Mouse (Mus musculus): ENCODE results near the gene Maip1. TPM values are rescaled to one million over a fixed set of nuclear protein-coding genes. Genes with fewer than 3 reads are reported as not detected.

Gene Maip1
- polyA plus RNA-seq, 1 experiment = 6.9 TPM

GRCm38 (mm10) chr1:57436408-57436807 lies 30.3 kb downstream of the Maip1 start:
- H3K36me3 ChIP-seq (ENCODE audit: control insufficient read depth, insufficient read depth) = no peaks in the 10 kb centered on the region
- H3K4me2 ChIP-seq (ENCODE audit: low read depth) = peak overlapping the region; percentile 90
- TF ChIP-seq SRF (IDR thresholded peaks at IDR 0.05; ENCODE audit: control insufficient read depth, insufficient read length, low read depth) = no peak
- TF ChIP-seq USF1 (IDR thresholded peaks at IDR 0.05; ENCODE audit: low read depth) = peak; percentile 93
- no peak for TF ChIP-seq MYOD1 (IDR thresholded peaks at IDR 0.05; ENCODE audit: control insufficient read depth in 1 of 3, insufficient read length in 2 of 3, low read depth in 2 of 3)
- H3K27me3 ChIP-seq (ENCODE audit: control insufficient read depth, insufficient read depth, insufficient read length) = no peaks in the 10 kb centered on the region
- no peaks in the 10 kb centered on the region for H3K79me2 ChIP-seq (ENCODE audit: control insufficient read depth, insufficient read depth)
- H3K4me3 ChIP-seq = peak overlapping the region; percentile 10
- H3ac ChIP-seq (ENCODE audit: control insufficient read depth, insufficient read length) = no peak overlapping the region

- H3ac ChIP-seq (ENCODE audit: control insufficient read depth, insufficient read length) = no peak overlapping the region
- peak overlapping the region; percentile 90 for H3K4me2 ChIP-seq (ENCODE audit: low read depth)
- no peaks in the 10 kb centered on the region for H3K79me2 ChIP-seq (ENCODE audit: control insufficient read depth, insufficient read depth)
- peak overlapping the region; percentile 10 for H3K4me3 ChIP-seq
- no peaks in the 10 kb centered on the region for H3K36me3 ChIP-seq (ENCODE audit: control insufficient read depth, insufficient read depth)
- TF ChIP-seq MAX (IDR thresholded peaks at IDR 0.05; ENCODE audit: low read depth) = no peak
- TF ChIP-seq TCF3 (IDR thresholded peaks at IDR 0.05; ENCODE audit: insufficient read length, low read depth) = peak; percentile 10
- no peak for TF ChIP-seq E2F4 (IDR thresholded peaks at IDR 0.05; ENCODE audit: insufficient read depth)
- no peak for TF ChIP-seq POLR2A (IDR thresholded peaks at IDR 0.05; ENCODE audit: insufficient read length, low read depth)
- peak in 2 of 3 experiments; percentile 41 to 78 for TF ChIP-seq MYOG (IDR thresholded peaks at IDR 0.05; ENCODE audit: control insufficient read depth in 1 of 3, insufficient read depth in 1 of 3, insufficient read length in 2 of 3, low read depth in 2 of 3)
- TF ChIP-seq SRF (IDR thresholded peaks at IDR 0.05; ENCODE audit: control insufficient read depth, insufficient read length, low read depth) = no peak
- no peak for TF ChIP-seq POLR2AphosphoS2 (IDR thresholded peaks at IDR 0.05; ENCODE audit: insufficient read length, low read depth)
- TF ChIP-seq USF1 (IDR thresholded peaks at IDR 0.05; ENCODE audit: low read depth) = no peak
- TF ChIP-seq CEBPB (IDR thresholded peaks at IDR 0.05; ENCODE audit: insufficient read depth, poor library complexity, severe bottlenecking) = no peak
- peak; percentile 82 to 88 (median 84) for TF ChIP-seq MYOD1 (IDR thresholded peaks at IDR 0.05; ENCODE audit: control insufficient read depth in 1 of 3, insufficient read length in 2 of 3, low read depth in 2 of 3)
- no peak for TF ChIP-seq REST (IDR thresholded peaks at IDR 0.05; ENCODE audit: insufficient read depth, insufficient read length)
- TF ChIP-seq TCF12 (IDR thresholded peaks at IDR 0.05; ENCODE audit: insufficient read depth, poor library complexity, severe bottlenecking) = peak; percentile 64
- no peaks in the 10 kb centered on the region for H3K27me3 ChIP-seq (ENCODE audit: control insufficient read depth, insufficient read depth, insufficient read length)
Observed at GRCm38 (mm10) chr1:57436954-57437353, 30.8 kb downstream of the Maip1 start.

- no peak overlapping the region for H3ac ChIP-seq (ENCODE audit: control insufficient read depth, insufficient read length)
- no peak for TF ChIP-seq MYOG (IDR thresholded peaks at IDR 0.05; ENCODE audit: control insufficient read depth in 1 of 3, insufficient read depth in 1 of 3, insufficient read length in 2 of 3, low read depth in 2 of 3)
- no peak overlapping the region for H3K4me2 ChIP-seq (ENCODE audit: low read depth)
- H3K79me2 ChIP-seq (ENCODE audit: control insufficient read depth, insufficient read depth) = no peaks in the 10 kb centered on the region
- H3K36me3 ChIP-seq (ENCODE audit: control insufficient read depth, insufficient read depth) = no peaks in the 10 kb centered on the region
- H3K27me3 ChIP-seq (ENCODE audit: control insufficient read depth, insufficient read depth, insufficient read length) = no peaks in the 10 kb centered on the region
- H3K4me3 ChIP-seq = no peak overlapping the region
Observed at GRCm38 (mm10) chr1:57439026-57439425, 32.9 kb downstream of the Maip1 start.

DNA sequence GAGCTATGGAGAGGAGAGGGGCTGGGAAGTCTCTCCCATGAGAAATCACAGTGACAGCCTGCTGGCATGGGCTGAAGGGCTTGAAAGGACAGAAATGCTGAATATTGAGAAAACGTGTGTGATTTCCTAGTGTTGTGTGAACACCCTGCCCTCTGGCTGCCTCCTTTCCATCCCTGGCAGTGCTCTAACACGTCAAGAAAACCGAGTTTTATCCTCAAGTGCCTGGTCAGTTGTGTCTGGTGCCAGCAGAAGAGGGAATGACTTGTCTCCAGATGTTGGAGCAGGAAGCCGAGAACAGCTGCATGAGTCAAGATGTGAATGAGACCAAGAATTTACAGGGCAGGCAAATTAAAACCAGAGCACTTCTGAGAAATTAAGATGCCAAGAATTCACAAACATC lies 34.6 kb downstream of the Maip1 start:
- Histone ChIP-seq H3K4me2 (ENCODE audit: low read depth) (no peak overlapping the region), H3ac (ENCODE audit: control insufficient read depth, insufficient read length) (no peak overlapping the region), H3K36me3 (ENCODE audit: control insufficient read depth, insufficient read depth) (no peaks in the 10 kb centered on the region), H3K27me3 (ENCODE audit: control insufficient read depth, insufficient read depth, insufficient read length) (no peaks in the 10 kb centered on the region), H3K79me2 (ENCODE audit: control insufficient read depth, insufficient read depth) (no peaks in the 10 kb centered on the region), H3K4me3 (no peak overlapping the region)
- TF ChIP-seq CEBPB (IDR thresholded peaks at IDR 0.05; ENCODE audit: insufficient read depth, poor library complexity, severe bottlenecking) (no peak), USF1 (IDR thresholded peaks at IDR 0.05; ENCODE audit: low read depth) (no peak), REST (IDR thresholded peaks at IDR 0.05; ENCODE audit: insufficient read depth, insufficient read length) (no peak), MYOD1 (IDR thresholded peaks at IDR 0.05; ENCODE audit: control insufficient read depth in 1 of 3, insufficient read length in 2 of 3, low read depth in 2 of 3) (peak in 1 of 3 experiments; percentile 20), E2F4 (IDR thresholded peaks at IDR 0.05; ENCODE audit: insufficient read depth) (no peak), MAX (IDR thresholded peaks at IDR 0.05; ENCODE audit: low read depth) (no peak), TCF12 (IDR thresholded peaks at IDR 0.05; ENCODE audit: insufficient read depth, poor library complexity, severe bottlenecking) (no peak)

- H3K36me3 ChIP-seq (ENCODE audit: control insufficient read depth, insufficient read depth) = no peaks in the 10 kb centered on the region
- no peak overlapping the region for H3ac ChIP-seq (ENCODE audit: control insufficient read depth, insufficient read length)
- no peaks in the 10 kb centered on the region for H3K79me2 ChIP-seq (ENCODE audit: control insufficient read depth, insufficient read depth)
- TF ChIP-seq MYOG (IDR thresholded peaks at IDR 0.05; ENCODE audit: control insufficient read depth in 1 of 3, insufficient read depth in 1 of 3, insufficient read length in 2 of 3, low read depth in 2 of 3) (no peak), SRF (IDR thresholded peaks at IDR 0.05; ENCODE audit: control insufficient read depth, insufficient read length, low read depth) (no peak), REST (IDR thresholded peaks at IDR 0.05; ENCODE audit: insufficient read depth, insufficient read length) (no peak), POLR2AphosphoS2 (IDR thresholded peaks at IDR 0.05; ENCODE audit: insufficient read length, low read depth) (no peak), POLR2A (IDR thresholded peaks at IDR 0.05; ENCODE audit: insufficient read length, low read depth) (no peak), TCF12 (IDR thresholded peaks at IDR 0.05; ENCODE audit: insufficient read depth, poor library complexity, severe bottlenecking) (no peak), USF1 (IDR thresholded peaks at IDR 0.05; ENCODE audit: low read depth) (no peak)
- H3K27me3 ChIP-seq (ENCODE audit: control insufficient read depth, insufficient read depth, insufficient read length) = no peaks in the 10 kb centered on the region
- H3K4me3 ChIP-seq = no peak overlapping the region
- H3K4me2 ChIP-seq (ENCODE audit: low read depth) = no peak overlapping the region
Observed at GRCm38 (mm10) chr1:57445679-57446078, 39.6 kb downstream of the Maip1 start.
